Mouse (Mus musculus) adrenal gland, postnatal 10 days (tissue): Measurements from ENCODE around the gene Kcnj15. TPM values are rescaled to one million over a fixed set of nuclear protein-coding genes. Genes with fewer than 3 reads are reported as not detected.

Experiments
- DNase-seq: peaks from one replicate; pipeline ENCODE4 v3.0.0; 2021; ENCODE audit warnings: mixed read lengths
- total RNA-seq, 2 experiments: library from RNA; stranded (reverse); gene quantifications; 2 replicates each; pipeline ENCODE4 v1.2.3; 2021

Kcnj15 gene
- total RNA-seq, 2 experiments from 2014 or later = 1.1 to 1.9 TPM

DNA sequence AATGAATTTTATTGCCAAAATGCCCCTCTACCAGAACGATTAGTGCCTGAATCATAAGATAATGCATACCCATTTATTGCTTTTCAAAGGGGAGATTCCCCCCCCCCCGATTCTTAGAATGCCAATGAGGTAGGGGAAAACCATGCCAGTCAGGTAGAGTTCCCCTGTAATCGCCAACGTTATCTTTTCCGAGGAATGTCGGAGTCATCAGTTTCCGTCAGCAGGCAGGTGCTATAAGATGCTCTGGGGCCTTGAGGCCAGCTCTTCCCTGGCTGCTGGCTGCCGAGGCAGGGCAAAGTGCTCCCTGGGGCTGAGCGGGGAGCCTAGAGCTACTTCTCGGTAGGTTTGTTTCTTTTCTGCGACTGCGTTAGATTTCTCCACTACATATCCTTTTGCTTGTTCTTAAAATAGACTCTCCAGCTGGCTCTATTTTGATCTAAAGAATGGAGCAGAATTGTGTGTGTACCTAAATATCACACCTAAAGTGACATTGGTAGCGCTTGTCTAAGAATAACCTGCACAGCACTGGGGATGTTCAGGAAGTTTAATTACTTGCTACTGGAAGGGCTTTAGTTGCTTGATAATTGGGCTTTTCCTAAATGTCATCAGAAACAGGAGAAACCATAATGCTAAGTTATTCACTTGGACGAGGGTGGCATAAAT lies 35.6 kb downstream of the Kcnj15 start:
- DNase-seq = no peak

DNA sequence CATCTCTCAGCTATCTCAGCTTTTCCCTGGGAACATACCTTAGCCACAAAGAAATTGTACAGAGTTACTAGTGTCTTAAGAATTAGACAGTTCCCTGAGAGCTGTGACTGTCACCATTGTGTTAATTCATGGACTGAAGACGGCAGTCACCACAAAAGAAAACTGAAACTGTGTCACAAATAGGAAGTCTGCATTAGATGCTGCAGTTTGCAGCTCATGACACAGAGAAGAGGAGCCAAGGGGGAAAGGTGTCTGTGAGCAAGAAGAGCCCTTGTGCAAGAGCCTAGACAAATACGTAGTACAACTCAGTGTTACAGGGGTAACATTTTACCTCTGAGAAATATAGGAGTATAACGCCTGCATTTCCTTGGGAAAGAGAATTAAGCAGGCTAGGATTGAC lies 40.3 kb downstream of the Kcnj15 start:
- no peak for DNase-seq

DNA sequence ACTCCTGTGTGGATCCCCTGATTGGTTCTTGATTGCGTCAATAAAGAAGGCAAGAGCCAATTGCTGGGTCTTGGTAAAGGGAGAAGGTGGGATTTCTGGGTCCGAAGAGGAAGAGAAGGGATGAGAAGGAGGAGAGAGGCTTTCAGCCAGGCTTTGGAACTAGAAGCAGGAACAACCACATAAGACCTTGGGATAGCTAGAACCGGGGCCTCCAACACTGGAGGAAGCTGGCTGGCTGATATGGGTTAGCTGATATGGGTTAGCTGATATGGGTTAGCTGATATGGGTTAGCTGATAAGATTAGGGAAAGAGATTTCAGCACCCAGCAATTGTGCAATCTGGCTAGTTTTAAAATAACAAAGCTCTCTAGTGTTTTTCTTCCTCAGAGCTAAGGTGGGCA lies 44.3 kb downstream of the Kcnj15 start:
- DNase-seq = no peak

DNA sequence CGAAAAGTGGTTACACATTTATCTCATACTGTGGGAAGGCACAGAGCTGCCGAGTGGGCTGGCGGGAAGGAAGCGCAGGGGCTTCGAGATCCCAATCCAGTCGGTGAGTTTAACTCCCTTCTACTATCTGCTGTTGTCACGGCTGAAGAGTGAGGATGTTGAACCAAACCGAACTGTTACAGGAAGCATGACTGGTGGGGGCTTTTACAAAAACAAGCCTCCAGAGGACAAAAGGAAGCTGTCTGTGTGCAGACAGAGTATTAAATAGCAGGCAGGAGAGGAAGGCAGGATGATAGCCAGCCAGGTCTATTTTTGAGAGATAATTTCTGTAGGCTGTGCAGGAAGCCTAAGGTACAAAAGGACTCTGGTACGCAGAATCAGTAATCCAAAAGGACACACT lies 46.3 kb downstream of the Kcnj15 start:
- no peak for DNase-seq

DNA sequence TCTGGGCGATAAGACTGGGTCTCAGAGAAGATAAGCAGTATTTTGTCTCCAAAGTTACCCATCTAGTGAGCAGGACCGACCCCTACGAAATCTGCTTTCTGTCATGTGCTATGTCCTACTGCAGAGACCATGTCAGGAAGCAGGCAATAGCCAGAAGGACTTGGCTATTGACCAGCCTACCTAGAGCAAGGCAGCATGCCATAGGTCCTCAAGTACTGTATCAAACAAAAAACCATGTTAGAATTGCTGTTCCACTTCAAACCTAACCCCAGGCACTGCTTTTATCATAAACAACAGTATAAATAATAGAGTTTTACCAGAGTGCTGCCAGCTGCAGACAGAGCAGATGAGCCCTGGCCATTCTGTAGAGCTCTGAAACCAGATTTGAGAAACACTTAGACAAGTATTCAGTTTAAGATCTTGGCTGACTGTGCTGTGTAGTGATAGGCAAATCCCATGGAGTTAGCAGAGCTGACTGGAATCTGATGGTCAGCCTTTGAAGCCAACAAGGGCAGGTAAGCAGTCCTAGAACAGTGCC lies 50.5 kb downstream of the Kcnj15 start:
- no peak for DNase-seq

DNA sequence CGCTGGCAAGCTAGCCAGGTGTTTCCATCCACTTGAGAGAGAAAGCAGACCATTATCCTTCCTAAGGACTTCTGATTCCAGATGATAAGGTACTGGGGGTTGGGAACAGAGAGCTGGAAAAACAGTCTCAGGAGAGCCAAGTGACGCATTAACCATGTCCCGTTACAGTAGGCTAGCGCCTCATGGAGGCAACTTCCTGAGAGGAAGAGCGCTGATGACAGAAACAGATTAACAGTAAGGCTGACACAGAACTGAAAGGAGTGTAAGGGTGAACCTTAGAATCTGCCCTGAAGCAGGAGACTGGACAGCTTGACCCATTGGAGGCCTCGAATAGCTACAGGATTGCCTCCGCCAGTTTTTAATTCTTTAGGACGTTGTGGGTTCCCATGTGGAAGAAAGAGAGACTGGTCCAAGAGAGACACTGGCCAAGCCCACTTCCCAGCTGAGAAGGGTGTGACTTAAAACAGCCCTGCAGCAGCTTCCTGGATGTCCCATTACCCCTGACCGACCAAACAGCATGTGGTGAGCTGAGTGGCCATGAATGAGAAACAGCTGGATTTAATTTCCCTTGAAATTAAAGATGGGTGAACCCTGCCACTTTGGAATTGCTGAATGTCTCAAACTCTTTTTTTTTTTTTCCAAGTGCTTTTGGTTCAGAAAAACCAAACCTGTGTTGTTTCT lies 64.7 kb downstream of the Kcnj15 start:
- DNase-seq = no peak

DNA sequence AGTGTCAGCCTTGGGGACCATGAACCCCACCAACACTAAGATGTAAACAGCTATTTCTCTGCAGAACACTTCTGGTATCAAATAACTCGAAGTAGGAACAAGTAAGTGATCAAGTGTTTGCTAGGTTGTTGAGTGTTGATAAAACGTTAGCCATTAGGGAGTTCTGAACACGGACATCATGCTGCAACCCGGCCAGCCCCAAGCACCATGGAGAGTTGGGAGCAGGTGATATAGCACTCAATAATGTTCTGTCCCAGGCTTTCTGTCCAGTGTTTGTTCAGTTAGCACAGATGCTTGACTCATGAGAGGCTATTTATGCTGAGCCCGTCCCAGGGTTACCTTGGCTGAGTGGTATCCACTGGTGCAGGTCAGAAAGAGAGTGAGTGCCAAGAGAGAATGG lies 74.8 kb downstream of the Kcnj15 start:
- no peak for DNase-seq

DNA sequence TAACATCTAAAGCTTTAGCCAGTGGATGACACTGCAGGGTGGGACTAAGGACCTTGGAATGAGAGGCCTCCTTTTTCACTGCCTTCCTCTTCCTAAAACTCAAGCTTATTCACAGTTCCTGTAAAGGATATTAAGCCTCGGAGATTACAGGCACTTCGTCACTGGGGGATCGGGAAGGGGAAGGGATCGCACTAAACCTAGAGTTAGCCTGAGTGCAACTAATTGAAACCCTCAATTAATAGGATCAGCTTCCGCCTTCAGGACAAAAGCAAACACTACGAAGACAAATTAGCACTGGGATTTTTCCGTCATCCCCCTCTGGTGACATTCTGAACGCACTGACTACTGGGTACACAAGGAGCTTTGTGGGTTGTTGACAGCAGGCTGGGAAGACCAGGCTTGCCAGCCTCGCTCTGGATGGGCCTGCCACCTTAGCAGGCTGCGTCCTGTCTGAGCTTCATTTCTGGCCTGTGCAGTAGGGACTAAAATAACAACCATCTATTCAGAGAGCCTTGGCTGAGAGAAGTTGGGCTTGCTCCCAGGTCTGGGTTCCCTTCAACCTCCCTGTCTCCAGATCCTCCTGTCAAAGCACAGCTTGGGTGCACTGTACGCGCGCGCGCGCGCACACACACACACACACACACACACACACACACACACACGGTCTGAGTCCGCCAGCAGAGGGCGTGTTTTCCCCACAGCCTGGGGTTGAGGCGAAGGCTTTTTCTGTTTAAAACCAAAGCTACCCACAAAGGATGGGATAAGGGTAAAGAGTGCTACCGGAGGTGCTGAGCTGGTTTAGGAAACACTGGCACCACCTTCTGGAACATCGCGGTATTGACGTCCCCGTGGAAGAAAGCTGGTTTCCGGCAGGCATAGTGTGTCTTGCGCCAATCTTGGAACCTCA lies 83.8 kb downstream of the Kcnj15 start:
- peak; percentile 87 for DNase-seq

DNA sequence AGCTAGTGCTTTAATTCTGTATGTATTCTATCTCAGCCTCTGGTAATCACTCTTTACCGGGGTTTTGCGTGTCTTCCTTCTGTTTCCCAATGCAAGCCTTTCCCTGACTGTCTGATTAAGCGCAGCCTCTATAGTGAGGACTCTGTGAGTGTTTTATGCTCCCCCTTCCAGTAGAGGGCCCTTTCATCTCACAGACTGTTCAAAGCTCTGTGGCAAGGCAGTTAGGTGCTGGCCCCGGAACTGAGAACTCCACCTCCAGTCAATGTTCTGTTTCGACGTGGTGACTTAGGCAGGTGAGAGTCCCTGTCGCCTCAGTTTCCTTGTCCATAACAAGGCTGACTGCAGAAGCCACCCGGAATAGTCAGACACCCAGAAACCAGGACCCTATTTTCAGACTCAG lies 84.7 kb downstream of the Kcnj15 start:
- DNase-seq = no peak

DNA sequence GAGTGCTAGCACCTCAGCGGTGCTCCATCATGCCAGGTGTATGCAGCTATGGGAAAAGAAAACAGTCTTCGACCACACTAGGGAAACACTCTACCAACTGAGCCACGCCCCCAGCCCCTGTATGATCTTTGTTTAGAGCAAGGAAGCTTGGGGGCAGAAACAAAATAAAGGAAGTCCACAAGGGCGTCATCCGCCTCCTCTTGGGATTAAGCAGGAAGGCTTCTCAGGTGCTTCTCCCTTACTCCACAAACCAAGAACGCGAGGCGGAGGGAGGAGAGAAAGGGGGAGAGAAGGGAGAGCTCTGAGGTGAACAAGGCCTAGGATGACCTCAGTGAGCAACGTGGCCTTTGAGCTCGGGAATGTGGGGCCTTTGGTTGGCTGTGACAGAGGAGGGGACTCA lies 87.6 kb downstream of the Kcnj15 start:
- DNase-seq = no peak

DNA sequence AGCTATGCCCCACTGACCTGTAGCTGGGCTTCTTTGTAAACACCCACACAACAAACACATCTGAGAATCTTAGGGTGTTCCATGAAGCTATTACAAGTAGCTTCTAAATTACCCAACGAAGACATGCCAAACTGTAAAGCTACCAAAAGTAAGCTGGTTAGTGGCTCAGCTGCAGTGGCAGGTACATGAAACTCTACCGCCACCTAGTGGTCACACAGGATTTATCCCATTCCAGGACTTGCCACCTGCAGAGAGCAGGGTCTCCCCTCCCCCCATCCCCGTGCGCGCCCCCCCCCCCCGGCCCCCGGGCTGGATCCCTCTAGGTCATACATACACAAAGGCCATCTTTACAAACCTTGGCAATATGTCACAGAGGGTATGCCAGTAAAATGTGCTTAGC lies 88.5 kb downstream of the Kcnj15 start:
- DNase-seq = peak; percentile 80

DNA sequence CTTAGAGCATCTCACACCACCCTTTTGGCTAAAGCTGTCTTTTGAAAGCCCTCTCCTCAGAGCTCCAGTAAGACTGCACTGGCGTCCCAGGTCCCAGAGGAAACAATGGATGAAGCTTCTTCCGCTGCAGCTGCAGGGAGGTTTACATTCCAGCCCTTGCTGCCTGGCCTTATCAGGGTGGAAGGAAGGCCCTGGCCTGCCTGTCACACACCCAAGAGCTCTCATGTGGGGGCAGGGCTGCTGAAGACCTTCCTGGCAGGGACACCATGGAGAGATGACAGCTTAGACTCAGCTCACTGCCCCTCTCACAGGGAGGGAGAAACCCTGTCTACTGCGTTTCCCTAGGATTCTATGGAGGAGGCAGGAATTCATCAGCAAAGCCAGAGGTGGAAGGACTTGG lies 89.8 kb downstream of the Kcnj15 start:
- DNase-seq = peak; percentile 56

DNA sequence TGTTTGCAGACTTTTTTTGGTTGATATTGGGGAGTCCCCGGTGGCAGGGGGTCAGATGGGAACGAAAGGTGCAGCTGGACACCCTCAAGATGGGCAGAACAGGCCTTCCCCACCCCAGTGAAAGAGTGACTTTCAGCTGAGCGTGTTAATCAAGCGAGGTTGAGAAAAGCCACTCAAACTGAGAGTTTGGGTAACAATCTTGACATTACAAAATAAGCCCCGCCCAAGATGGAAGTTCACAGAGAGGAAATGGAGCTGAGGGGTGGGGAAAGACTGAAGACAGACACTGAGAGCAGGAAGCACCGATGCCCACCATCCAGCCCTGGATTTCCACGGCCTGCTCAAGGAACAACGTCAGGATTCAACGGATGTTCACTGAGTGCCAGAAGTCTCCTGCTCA lies 91.2 kb downstream of the Kcnj15 start:
- no peak for DNase-seq

DNA sequence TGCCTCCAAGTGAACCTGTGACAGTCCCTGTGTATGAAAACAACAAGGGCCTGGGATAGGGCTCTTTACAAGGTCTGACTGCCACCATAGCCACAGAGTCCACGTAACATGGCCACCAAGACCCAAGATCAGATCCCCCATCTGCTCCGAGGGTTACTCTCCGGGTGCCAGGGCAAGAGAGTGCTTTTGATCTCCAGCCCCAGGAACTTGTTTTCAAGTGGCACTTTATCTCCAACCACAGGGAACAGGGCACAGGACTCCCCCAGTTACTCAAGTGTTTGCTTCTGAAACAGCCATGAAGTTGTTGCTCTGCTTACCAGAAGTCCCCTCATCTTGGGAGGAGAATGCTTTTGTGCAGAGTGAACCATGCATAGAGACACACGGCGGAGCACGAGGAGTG lies 92.0 kb downstream of the Kcnj15 start:
- DNase-seq = no peak

DNA sequence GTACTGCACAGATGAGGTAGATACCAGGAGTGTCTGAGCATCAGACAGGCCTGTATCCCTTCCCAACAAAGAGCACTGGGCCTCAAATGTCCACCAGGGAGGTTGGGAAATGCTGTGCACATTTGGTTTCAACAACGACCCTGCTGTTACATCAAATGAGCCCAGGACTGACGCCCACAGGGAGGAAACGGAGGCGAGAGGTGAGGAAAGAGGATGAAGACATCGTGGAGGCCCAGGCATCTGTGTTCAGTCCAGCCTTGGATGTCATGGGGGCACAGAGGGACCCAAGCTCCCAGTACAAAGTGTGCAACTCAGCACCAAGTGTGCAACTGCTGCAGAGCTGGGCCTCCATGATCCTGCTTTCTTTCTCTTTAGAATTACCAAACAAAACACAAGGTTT lies 92.4 kb downstream of the Kcnj15 start:
- DNase-seq = no peak
